Mouse (Mus musculus) olfactory bulb, adult 2 months (tissue): ENCODE results near the gene Ifnk.

Source experiments
- CTCF ChIP-seq: fragments of 200-500 bp; IDR thresholded peaks from 2 replicates; pipeline ENCODE4 v1.5.1; 2012; ENCODE audit warnings: low read depth, mild to moderate bottlenecking, low read length, moderate library complexity; ENCODE audit not compliant: insufficient read depth
- POLR2A ChIP-seq: fragments of 200-500 bp; IDR thresholded peaks from 2 replicates; pipeline ENCODE4 v1.6.1; 2012; ENCODE audit warnings: mild to moderate bottlenecking, low read depth, low read length, moderate library complexity; ENCODE audit not compliant: insufficient read depth

GRCm38 (mm10) chr4:35155132-35155922, 3.5 kb downstream of the Ifnk start:
- TF ChIP-seq CTCF, result no peak
- no peak for TF ChIP-seq POLR2A
